Mouse (Mus musculus) kidney, embryonic 14.5 days (tissue): ENCODE data around the gene Nectin3. TPM values are rescaled to one million over a fixed set of nuclear protein-coding genes. Genes with fewer than 3 reads are reported as not detected.

Experiments
- ATAC-seq: fragments of 200-750 bp; cut with Nextera tagmentation; 2 replicates; pipeline ENCODE4 v1.8.0; 2017; ENCODE audit warnings: moderate number of reproducible peaks, mild to moderate bottlenecking, moderate TSS enrichment, moderate library complexity; ENCODE audit not compliant: low FRiP score, low TSS enrichment
- H3K27ac ChIP-seq: fragments of 300-500 bp; sonication (generic); 2 replicates; pipeline ENCODE4 v1.5.1; 2014; ENCODE audit warnings: low read depth, mild to moderate bottlenecking, low read length, moderate library complexity, mixed read lengths
- H3K27me3 ChIP-seq: fragments of 300-500 bp; sonication (generic); 2 replicates; pipeline ENCODE4 v1.6.1; 2014; ENCODE audit warnings: mild to moderate bottlenecking, low read length; ENCODE audit not compliant: control insufficient read depth, insufficient read depth
- H3K36me3 ChIP-seq: fragments of 300-500 bp; sonication (generic); 2 replicates; pipeline ENCODE4 v1.6.1; 2014; ENCODE audit warnings: low read length, mixed read lengths; ENCODE audit not compliant: control insufficient read depth, insufficient read depth
- H3K4me1 ChIP-seq: fragments of 300-500 bp; sonication (generic); 2 replicates; pipeline ENCODE4 v1.6.1; 2014; ENCODE audit warnings: low read length, mixed read lengths; ENCODE audit not compliant: control insufficient read depth, insufficient read depth
- H3K4me2 ChIP-seq: fragments of 300-500 bp; sonication (generic); replicated peaks from 2 replicates; pipeline ENCODE4 v1.6.1; 2014; ENCODE audit warnings: low read depth, mild to moderate bottlenecking, low read length
- H3K4me3 ChIP-seq: fragments of 300-500 bp; sonication (generic); 2 replicates; pipeline ENCODE4 v1.5.1; 2014; ENCODE audit warnings: mild to moderate bottlenecking, low read length
- H3K9ac ChIP-seq: fragments of 300-500 bp; sonication (generic); 2 replicates; pipeline ENCODE4 v1.6.1; 2014; ENCODE audit warnings: low read depth, mild to moderate bottlenecking, low read length, moderate library complexity
- H3K9me3 ChIP-seq: fragments of 300-500 bp; sonication (generic); 2 replicates; pipeline ENCODE4 v1.6.1; 2016; ENCODE audit warnings: low read length; ENCODE audit not compliant: control insufficient read depth
- WGBS: fragments of 180-500 bp; shearing (Covaris S2); extraction: QIAGEN DNeasy Blood & Tissue Kit; methylation state at CpG from one replicate; pipeline ENCODE4 v1.1.7; 2014; 5-methylcytosine and 5-hydroxymethylcytosine counted together
- polyA plus RNA-seq: library from polyadenylated mRNA; unstranded; fragments of >200 nt; fragmentation: Nextera tagmentation; extraction: Ambion mirVana; gene quantifications from 2 replicates; pipeline ENCODE4 v1.2.1, GENCODE M21; 2014

The Nectin3 gene
- polyA plus RNA-seq, result 43.5 and 50.9 TPM in 2 replicates

DNA sequence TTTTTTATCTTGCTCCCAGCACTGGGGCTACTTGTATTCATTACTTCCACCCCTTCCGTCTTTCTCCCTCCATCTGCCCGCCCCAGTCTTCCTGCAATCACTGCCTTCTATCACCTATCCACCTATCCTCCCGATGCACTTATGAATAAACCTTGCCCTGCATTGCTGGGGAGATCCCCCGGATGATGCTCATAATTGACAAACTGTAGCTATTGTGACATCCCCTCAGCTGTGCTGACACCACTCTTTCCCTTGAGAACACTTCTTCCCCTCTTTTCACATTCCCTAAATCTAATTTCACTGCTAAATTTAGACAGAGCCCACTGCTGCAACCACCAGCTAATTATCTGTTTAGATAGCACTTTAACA is at the start of gene Nectin3:
Gene Nectin3, minus strand, starts transcription at position 105 of the 369 bp plus-strand sequence.
- peak within 1 kb of the TSS; percentile 88 for H3K4me2 ChIP-seq
- no peaks in the 10 kb centered on the region for H3K36me3 ChIP-seq
- peak within 1 kb of the TSS; percentile 96 for H3K9ac ChIP-seq
- H3K9me3 ChIP-seq, result no peaks in the 10 kb centered on the region
- peak within 1 kb of the TSS; percentile 88 for H3K4me3 ChIP-seq
- no peak for ATAC-seq
- H3K4me1 ChIP-seq, result peaks cover 9% of the 10 kb centered on the region
- WGBS, result 7% methylated on average over 4 of the region's 4 CpGs
- no peaks in the 10 kb centered on the region for H3K27me3 ChIP-seq
- peak within 1 kb of the TSS; percentile 98 for H3K27ac ChIP-seq

DNA sequence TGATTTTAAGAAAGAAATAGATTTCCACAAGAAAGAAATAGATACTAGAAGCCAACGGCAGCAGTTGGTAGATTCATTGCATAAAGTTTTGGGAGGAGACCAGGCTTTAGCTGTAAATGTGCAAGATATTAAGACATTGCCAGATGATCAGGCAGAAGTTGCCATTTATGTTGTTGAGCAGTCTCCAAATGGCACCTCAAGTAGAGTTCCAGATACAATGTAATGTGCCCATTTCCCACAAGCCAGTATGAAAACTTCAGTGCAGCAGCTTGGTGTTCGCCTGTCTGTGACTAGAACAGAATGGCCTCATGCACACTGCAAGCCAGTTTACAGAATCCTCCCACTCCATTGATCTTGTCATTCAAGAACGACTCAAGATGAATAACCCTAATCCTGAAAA is 39.8 kb upstream of the Nectin3 start:
- H3K9me3 ChIP-seq, result no peaks in the 10 kb centered on the region
- H3K27me3 ChIP-seq, result no peaks in the 10 kb centered on the region
- no peak for ATAC-seq
- H3K9ac ChIP-seq, result no peak overlapping the region
- H3K27ac ChIP-seq, result no peak overlapping the region
- no peaks in the 10 kb centered on the region for H3K4me1 ChIP-seq
- no peak overlapping the region for H3K4me2 ChIP-seq
- WGBS, result 89% methylated on average over 3 of the region's 3 CpGs
- H3K4me3 ChIP-seq, result no peak overlapping the region
- no peaks in the 10 kb centered on the region for H3K36me3 ChIP-seq

DNA sequence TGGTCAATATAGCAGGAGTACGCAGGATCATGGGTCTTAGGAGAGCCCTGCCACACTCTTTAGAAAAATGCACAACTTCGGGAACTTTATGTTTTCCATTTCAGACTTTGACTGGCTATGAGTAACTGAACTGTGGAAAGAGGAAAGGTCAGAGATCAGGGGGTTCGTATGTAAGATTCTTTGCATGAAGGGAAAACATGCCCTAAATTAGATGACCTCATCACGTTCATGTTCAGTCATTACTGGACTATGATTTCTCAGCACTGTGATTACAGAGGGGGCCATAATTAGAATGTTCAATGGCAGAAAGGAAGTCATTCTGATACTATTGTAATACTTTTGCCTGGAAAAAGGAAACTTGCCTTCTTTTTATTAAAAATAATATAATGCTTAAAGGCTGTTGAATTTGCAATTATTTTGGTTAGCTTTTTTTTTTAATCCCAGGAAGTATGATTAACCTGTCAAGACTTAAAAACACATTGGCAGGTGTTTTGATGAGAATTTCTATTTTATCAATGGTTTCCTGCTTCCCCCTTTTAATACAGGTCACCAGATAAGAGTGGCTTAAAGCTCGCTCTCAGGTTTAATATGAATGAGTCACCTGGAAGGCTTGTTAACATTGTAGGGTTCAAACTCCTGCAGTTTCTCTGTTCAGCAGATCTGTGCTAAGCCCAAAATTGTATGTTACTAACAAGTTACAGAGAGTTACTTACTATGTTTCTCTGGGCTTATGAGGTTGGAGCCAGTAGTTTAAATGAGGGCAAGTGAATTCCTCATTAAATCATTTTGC is 34.3 kb upstream of the Nectin3 start:
- H3K27me3 ChIP-seq, result no peaks in the 10 kb centered on the region
- H3K9ac ChIP-seq, result no peak overlapping the region
- no peak overlapping the region for H3K4me2 ChIP-seq
- no peaks in the 10 kb centered on the region for H3K4me1 ChIP-seq
- no peak overlapping the region for H3K4me3 ChIP-seq
- WGBS, result 83% methylated on average over 5 of the region's 5 CpGs
- no peaks in the 10 kb centered on the region for H3K9me3 ChIP-seq
- H3K27ac ChIP-seq, result no peak overlapping the region
- H3K36me3 ChIP-seq, result no peaks in the 10 kb centered on the region
- no peak for ATAC-seq

DNA sequence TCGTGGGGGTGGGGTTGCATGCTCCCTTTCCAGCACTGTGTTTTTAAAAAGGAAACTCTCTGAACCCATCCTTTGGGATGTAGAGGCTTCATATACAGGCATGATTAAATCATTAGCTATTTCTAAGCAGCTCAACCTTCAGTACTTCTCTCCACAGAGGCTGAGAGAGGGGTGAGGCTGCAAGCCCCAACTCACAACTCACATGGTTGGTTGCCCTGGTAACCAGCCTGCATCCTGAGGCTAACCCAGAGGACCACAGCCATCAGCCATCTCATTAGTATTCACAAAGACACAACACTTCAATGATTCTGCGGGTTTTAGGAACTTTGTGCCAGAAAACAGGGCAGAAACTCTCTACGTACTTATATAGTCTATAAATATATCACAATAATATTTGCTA is 32.7 kb upstream of the Nectin3 start:
- no peaks in the 10 kb centered on the region for H3K27me3 ChIP-seq
- H3K9ac ChIP-seq, result no peak overlapping the region
- no peak for ATAC-seq
- no peak overlapping the region for H3K4me3 ChIP-seq
- H3K36me3 ChIP-seq, result no peaks in the 10 kb centered on the region
- no peaks in the 10 kb centered on the region for H3K4me1 ChIP-seq
- H3K9me3 ChIP-seq, result no peaks in the 10 kb centered on the region
- H3K4me2 ChIP-seq, result no peak overlapping the region
- 77% methylated on average over 3 of the region's 3 CpGs for WGBS
- H3K27ac ChIP-seq, result no peak overlapping the region

DNA sequence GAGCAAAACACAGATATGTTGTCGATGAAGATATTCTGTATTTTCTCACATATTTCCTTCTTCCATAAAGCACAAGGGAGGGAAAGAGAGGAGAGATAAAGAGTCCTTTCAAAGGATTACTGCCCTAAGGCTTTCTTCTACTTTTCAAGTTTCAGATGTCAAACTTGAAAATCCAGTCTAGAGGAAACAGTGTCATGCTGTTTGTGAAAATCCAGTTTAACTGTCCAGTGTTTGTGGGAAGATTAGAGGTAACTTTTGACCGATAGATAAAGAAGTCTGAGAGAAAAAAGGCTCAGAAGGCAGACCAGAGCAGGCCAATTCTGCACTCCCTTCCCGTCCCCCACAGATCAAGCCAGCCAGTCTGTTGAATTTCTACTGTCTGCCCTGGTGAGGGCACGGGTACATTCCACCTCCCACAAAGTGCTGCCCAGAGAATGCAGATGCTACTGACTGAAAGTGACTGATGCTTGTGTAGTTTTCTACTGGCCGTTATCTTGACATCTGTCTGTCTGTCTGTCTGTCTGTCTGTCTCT is 22.6 kb upstream of the Nectin3 start:
- H3K9me3 ChIP-seq, result no peaks in the 10 kb centered on the region
- H3K9ac ChIP-seq, result no peak overlapping the region
- no peak overlapping the region for H3K4me3 ChIP-seq
- 70% methylated on average over 5 of the region's 5 CpGs for WGBS
- no peak overlapping the region for H3K27ac ChIP-seq
- no peak overlapping the region for H3K4me2 ChIP-seq
- H3K36me3 ChIP-seq, result no peaks in the 10 kb centered on the region
- H3K27me3 ChIP-seq, result no peaks in the 10 kb centered on the region
- no peaks in the 10 kb centered on the region for H3K4me1 ChIP-seq
- ATAC-seq, result no peak

DNA sequence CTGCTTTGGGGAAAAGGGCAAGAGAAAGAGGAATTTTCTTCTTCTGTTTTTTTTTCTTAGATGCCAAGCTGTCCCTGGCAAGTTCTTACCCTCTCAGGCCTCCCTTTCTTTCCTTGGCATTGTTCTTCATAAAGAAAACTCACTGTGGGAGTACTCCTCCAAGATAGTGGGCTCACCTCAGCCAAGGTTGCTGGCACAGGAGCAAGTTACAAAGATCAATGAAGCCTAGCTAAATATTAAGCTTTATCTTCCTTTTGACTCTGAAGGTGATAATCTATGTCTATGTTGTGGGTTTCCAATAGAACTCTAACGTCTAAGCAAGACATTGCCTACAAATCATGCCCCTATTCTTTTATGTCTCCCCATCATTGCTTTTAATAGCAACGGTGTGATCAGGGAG is 21.3 kb upstream of the Nectin3 start:
- WGBS, result 81% methylated on average over 2 of the region's 2 CpGs
- Histone ChIP-seq H3K4me2 (no peak overlapping the region), H3K4me3 (no peak overlapping the region), H3K4me1 (no peaks in the 10 kb centered on the region), H3K27ac (no peak overlapping the region), H3K9ac (no peak overlapping the region), H3K36me3 (no peaks in the 10 kb centered on the region), H3K27me3 (no peaks in the 10 kb centered on the region), H3K9me3 (no peaks in the 10 kb centered on the region)
- no peak for ATAC-seq

DNA sequence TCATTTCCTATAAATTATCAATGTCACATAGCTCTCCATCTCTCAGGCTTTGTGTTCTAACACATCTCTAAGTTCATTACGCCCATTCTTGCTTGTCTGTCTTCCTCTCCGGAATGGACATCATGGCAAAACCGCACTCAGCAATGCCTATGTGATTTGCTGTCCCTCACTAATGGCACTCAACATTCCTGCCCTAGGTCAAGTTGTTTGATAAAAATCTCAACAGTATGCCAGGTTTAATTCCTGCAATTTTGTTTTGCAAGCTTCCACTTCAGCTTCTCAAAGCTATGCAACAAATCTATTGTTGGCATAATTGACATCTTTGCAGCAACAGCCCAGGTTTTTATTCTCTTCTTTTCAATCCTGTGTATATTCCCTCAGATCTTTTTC is 9.6 kb upstream of the Nectin3 start:
- Histone ChIP-seq H3K9me3 (no peaks in the 10 kb centered on the region), H3K27me3 (no peaks in the 10 kb centered on the region), H3K36me3 (no peaks in the 10 kb centered on the region), H3K27ac (no peak overlapping the region), H3K4me3 (no peak overlapping the region), H3K4me2 (no peak overlapping the region), H3K9ac (no peak overlapping the region), H3K4me1 (no peaks in the 10 kb centered on the region)
- ATAC-seq, result no peak
- WGBS, result 72% methylated on average over 3 of the region's 3 CpGs

DNA sequence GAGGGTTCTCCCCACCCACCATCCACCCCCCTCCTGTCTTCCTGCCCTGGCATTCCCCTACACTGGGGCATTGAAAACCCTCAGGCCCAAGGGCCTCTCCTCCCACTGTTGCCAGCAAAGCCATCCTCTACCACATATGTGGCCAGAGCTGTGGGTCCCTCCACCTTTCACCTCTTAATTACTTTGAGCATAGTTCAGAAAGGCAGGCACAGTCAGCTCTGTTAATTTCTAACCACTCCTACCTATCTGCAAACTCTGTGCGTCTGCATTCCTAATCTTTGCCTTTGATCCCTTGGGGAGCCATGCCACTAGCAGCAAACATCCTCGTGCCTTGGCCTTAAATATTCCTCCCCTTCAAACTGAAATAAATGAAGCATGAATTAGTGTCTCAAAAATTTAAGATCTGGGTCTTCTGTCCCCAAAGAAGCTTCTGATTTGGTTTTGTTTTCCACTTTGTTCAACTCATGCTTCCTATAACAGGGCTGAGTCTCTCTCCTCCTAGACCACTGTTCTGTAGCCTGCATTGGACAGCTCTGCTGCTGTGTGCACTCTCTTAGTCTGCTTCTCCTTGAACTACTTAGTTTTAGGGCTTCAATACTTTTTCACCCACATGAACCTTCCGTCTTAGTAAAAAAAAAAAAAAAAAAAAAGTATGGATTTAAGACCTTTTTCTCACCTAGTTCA is 9.1 kb upstream of the Nectin3 start:
- 30% methylated on average over 3 of the region's 3 CpGs for WGBS
- H3K4me3 ChIP-seq, result no peak overlapping the region
- H3K4me2 ChIP-seq, result no peak overlapping the region
- no peaks in the 10 kb centered on the region for H3K36me3 ChIP-seq
- H3K9me3 ChIP-seq, result no peaks in the 10 kb centered on the region
- H3K27ac ChIP-seq, result no peak overlapping the region
- no peaks in the 10 kb centered on the region for H3K27me3 ChIP-seq
- no peak overlapping the region for H3K9ac ChIP-seq
- no peaks in the 10 kb centered on the region for H3K4me1 ChIP-seq
- ATAC-seq, result peak; percentile 88; the same call in 1 of the 2 replicates

DNA sequence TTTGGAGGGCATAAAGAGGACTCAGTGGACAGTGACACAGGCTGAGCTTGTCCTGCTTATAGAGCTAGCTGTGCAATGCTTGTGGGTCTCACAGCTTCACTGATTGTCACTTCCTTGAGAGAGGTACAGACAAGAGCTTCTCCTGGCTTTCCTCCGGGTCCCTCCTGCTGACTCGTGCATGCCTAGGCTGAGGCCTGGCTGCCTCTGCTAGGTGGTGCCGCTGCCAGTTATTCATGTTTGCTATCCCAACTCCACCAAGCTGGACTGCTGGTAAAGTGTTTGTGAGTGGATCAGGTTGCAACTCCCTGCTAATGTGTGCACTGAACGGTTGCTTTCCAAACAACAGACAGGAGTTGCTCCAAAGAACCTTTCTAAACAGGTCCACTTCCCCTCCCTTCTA is 5.7 kb upstream of the Nectin3 start:
- 67% methylated on average over 4 of the region's 4 CpGs for WGBS
- no peak for ATAC-seq

More for the DNA sequence above, 5.7 kb upstream of the Nectin3 start:
- Histone ChIP-seq H3K4me1 (no peaks in the 10 kb centered on the region), H3K4me3 (no peak overlapping the region), H3K27me3 (no peaks in the 10 kb centered on the region), H3K36me3 (no peaks in the 10 kb centered on the region), H3K9ac (no peak overlapping the region), H3K9me3 (no peaks in the 10 kb centered on the region), H3K4me2 (no peak overlapping the region), H3K27ac (no peak overlapping the region)
